Mouse (Mus musculus) liver, embryonic 11.5 days (tissue): ENCODE data around the gene Srsf1. TPM values are rescaled to one million over a fixed set of nuclear protein-coding genes. Genes with fewer than 3 reads are reported as not detected.

ENCODE experiments used
- ATAC-seq: fragments of 200-750 bp; cut with Nextera tagmentation; replicated peaks from 2 replicates; pipeline ENCODE4 v1.8.0; 2017; ENCODE audit warnings: moderate number of reproducible peaks, mild to moderate bottlenecking, moderate TSS enrichment, moderate library complexity; ENCODE audit not compliant: low FRiP score
- DNase-seq: peaks from one replicate; pipeline ENCODE4 v3.0.0-alpha.2; 2017; ENCODE audit warnings: low spot score
- H3K27ac ChIP-seq: fragments of 300-500 bp; sonication (generic); 2 replicates; pipeline ENCODE4 v1.5.1; 2014; ENCODE audit warnings: mild to moderate bottlenecking, low read depth, low read length, control low read depth
- H3K27me3 ChIP-seq: fragments of 300-500 bp; sonication (generic); replicated peaks from 2 replicates; pipeline ENCODE4 v1.6.1; 2014; ENCODE audit warnings: low read length, mixed read lengths; ENCODE audit not compliant: control insufficient read depth, insufficient read depth
- H3K36me3 ChIP-seq: fragments of 300-500 bp; sonication (generic); 2 replicates; pipeline ENCODE4 v1.6.1; 2014; ENCODE audit warnings: mild to moderate bottlenecking, low read length, moderate library complexity, mixed read lengths; ENCODE audit not compliant: control insufficient read depth, insufficient read depth
- H3K4me1 ChIP-seq: fragments of 300-500 bp; sonication (generic); replicated peaks from 2 replicates; pipeline ENCODE4 v1.6.1; 2014; ENCODE audit warnings: low read length, mixed read lengths; ENCODE audit not compliant: control insufficient read depth, insufficient read depth
- H3K4me2 ChIP-seq: fragments of 300-500 bp; sonication (generic); 2 replicates; pipeline ENCODE4 v1.6.1; 2014; ENCODE audit warnings: mild to moderate bottlenecking, control low read depth, moderate library complexity
- H3K4me3 ChIP-seq: fragments of 300-500 bp; sonication (generic); 2 replicates; pipeline ENCODE4 v1.5.1; 2014; ENCODE audit warnings: low read depth, low read length, control low read depth
- H3K9ac ChIP-seq: fragments of 300-500 bp; sonication (generic); 2 replicates; pipeline ENCODE4 v1.6.1; 2014; ENCODE audit warnings: low read depth, low read length, control low read depth
- H3K9me3 ChIP-seq: fragments of 300-500 bp; sonication (generic); 2 replicates; pipeline ENCODE4 v1.6.1; 2016; ENCODE audit warnings: low read length, inconsistent platforms, mixed read lengths; ENCODE audit not compliant: control insufficient read depth
- whole genome bisulfite sequencing: fragments of 180-500 bp; shearing (Covaris S2); extraction: QIAGEN DNeasy Blood & Tissue Kit; methylation state at CpG from one replicate; pipeline ENCODE4 v1.1.7; 2014; 5-methylcytosine and 5-hydroxymethylcytosine counted together
- polyA plus RNA-seq: library from polyadenylated mRNA; unstranded; fragments of >200 nt; fragmentation: Nextera tagmentation; extraction: Ambion mirVana; gene quantifications from 2 replicates; pipeline ENCODE4 v1.2.1, GENCODE M21; 2014

Gene Srsf1
- polyA plus RNA-seq, 1 experiment from 2014 or later: 323 TPM

GRCm38 (mm10) chr11:88012621-88013244 lies 34.4 kb upstream of the Srsf1 start:
- WGBS: 80% methylated on average over 11 of the region's 11 CpGs
- no peak for ATAC-seq
- no peak overlapping the region for H3K4me2 ChIP-seq

GRCm38 (mm10) chr11:88013632-88014031 lies 33.5 kb upstream of the Srsf1 start:
- H3K9ac ChIP-seq: no peak overlapping the region
- H3K4me3 ChIP-seq: no peak overlapping the region
- no peaks in the 10 kb centered on the region for H3K4me1 ChIP-seq
- H3K9me3 ChIP-seq: no peaks in the 10 kb centered on the region
- H3K36me3 ChIP-seq: no peaks in the 10 kb centered on the region
- 83% methylated on average over 10 of the region's 10 CpGs for WGBS
- no peak for ATAC-seq
- peaks cover 5% of the 10 kb centered on the region; the same call in 1 of the 2 replicates for H3K27me3 ChIP-seq
- H3K27ac ChIP-seq: no peak overlapping the region
- no peak overlapping the region for H3K4me2 ChIP-seq
- DNase-seq: no peak

More at GRCm38 (mm10) chr11:88012621-88013244, 34.4 kb upstream of the Srsf1 start:
- H3K9me3 ChIP-seq: no peaks in the 10 kb centered on the region
- no peak overlapping the region for H3K9ac ChIP-seq
- H3K4me3 ChIP-seq: no peak overlapping the region
- peaks cover 5% of the 10 kb centered on the region; the same call in 1 of the 2 replicates for H3K27me3 ChIP-seq
- DNase-seq: no peak
- no peaks in the 10 kb centered on the region for H3K36me3 ChIP-seq
- H3K27ac ChIP-seq: no peak overlapping the region
- H3K4me1 ChIP-seq: no peaks in the 10 kb centered on the region

- no peak for DNase-seq
- H3K4me1 ChIP-seq: no peaks in the 10 kb centered on the region
- 81% methylated on average over 11 of the region's 11 CpGs for WGBS
Observed at GRCm38 (mm10) chr11:88015161-88015560, 32.0 kb upstream of the Srsf1 start.

GRCm38 (mm10) chr11:88015795-88016194 lies 31.4 kb upstream of the Srsf1 start:
- no peaks in the 10 kb centered on the region for H3K9me3 ChIP-seq
- no peak overlapping the region for H3K4me3 ChIP-seq
- H3K27ac ChIP-seq: no peak overlapping the region
- H3K4me2 ChIP-seq: no peak overlapping the region
- no peaks in the 10 kb centered on the region for H3K36me3 ChIP-seq
- H3K4me1 ChIP-seq: no peaks in the 10 kb centered on the region
- DNase-seq: no peak
- no peak for ATAC-seq
- H3K9ac ChIP-seq: no peak overlapping the region
- H3K27me3 ChIP-seq: no peaks in the 10 kb centered on the region; the same call in 1 of the 2 replicates
- WGBS: 79% methylated on average over 6 of the region's 6 CpGs

More at GRCm38 (mm10) chr11:88015161-88015560, 32.0 kb upstream of the Srsf1 start:
- no peak overlapping the region for H3K4me2 ChIP-seq
- H3K4me3 ChIP-seq: no peak overlapping the region
- H3K27me3 ChIP-seq: no peaks in the 10 kb centered on the region; the same call in 1 of the 2 replicates
- H3K27ac ChIP-seq: no peak overlapping the region
- no peak for ATAC-seq
- no peaks in the 10 kb centered on the region for H3K36me3 ChIP-seq
- no peaks in the 10 kb centered on the region for H3K9me3 ChIP-seq
- no peak overlapping the region for H3K9ac ChIP-seq

GRCm38 (mm10) chr11:88023933-88024332 lies 23.2 kb upstream of the Srsf1 start:
- Histone ChIP-seq H3K4me3 (no peak overlapping the region), H3K4me1 (no peaks in the 10 kb centered on the region), H3K36me3 (no peaks in the 10 kb centered on the region), H3K9ac (no peak overlapping the region), H3K27me3 (no peaks in the 10 kb centered on the region; the same call in 1 of the 2 replicates), H3K27ac (no peak overlapping the region), H3K4me2 (no peak overlapping the region), H3K9me3 (no peaks in the 10 kb centered on the region)
- 80% methylated on average over 2 of the region's 2 CpGs for WGBS
- ATAC-seq (no peak), DNase-seq (no peak)

GRCm38 (mm10) chr11:88027391-88028035 lies 19.7 kb upstream of the Srsf1 start:
- WGBS: 83% methylated on average over 9 of the region's 9 CpGs
- Histone ChIP-seq H3K27ac (no peak overlapping the region), H3K4me2 (no peak overlapping the region), H3K36me3 (no peaks in the 10 kb centered on the region), H3K9ac (no peak overlapping the region), H3K4me3 (no peak overlapping the region), H3K27me3 (no peaks in the 10 kb centered on the region; the same call in 1 of the 2 replicates), H3K9me3 (no peaks in the 10 kb centered on the region), H3K4me1 (no peaks in the 10 kb centered on the region)
- no peak for DNase-seq
- ATAC-seq: no peak

GRCm38 (mm10) chr11:88028193-88028684 lies 18.9 kb upstream of the Srsf1 start:
- Histone ChIP-seq H3K27ac (no peak overlapping the region), H3K4me2 (no peak overlapping the region), H3K9me3 (no peaks in the 10 kb centered on the region), H3K36me3 (no peaks in the 10 kb centered on the region), H3K9ac (no peak overlapping the region), H3K4me3 (no peak overlapping the region), H3K27me3 (no peaks in the 10 kb centered on the region; the same call in 1 of the 2 replicates), H3K4me1 (no peaks in the 10 kb centered on the region)
- DNase-seq: no peak
- WGBS: 36% methylated on average over 16 of the region's 16 CpGs
- no peak for ATAC-seq

- Histone ChIP-seq H3K4me3 (no peak overlapping the region), H3K27me3 (no peaks in the 10 kb centered on the region; the same call in 1 of the 2 replicates), H3K4me1 (no peaks in the 10 kb centered on the region), H3K27ac (no peak overlapping the region), H3K36me3 (no peaks in the 10 kb centered on the region), H3K9me3 (no peaks in the 10 kb centered on the region), H3K4me2 (no peak overlapping the region), H3K9ac (no peak overlapping the region)
- ATAC-seq (no peak), DNase-seq (no peak)
- WGBS: 83% methylated on average over 7 of the region's 7 CpGs
Observed at GRCm38 (mm10) chr11:88030219-88030618, 17.0 kb upstream of the Srsf1 start.
